Mouse (Mus musculus) embryonic fibroblast, embryonic 13.5 days (primary cell): ENCODE data around the gene Gm13102. TPM values are rescaled to one million over a fixed set of nuclear protein-coding genes. Genes with fewer than 3 reads are reported as not detected.
"Not testable (repeated sequence)": the region's sequence is repeated elsewhere in the genome, so short reads cannot be mapped to it uniquely, and the experiment has no call there.

Experiments
- H3K27ac ChIP-seq: 2 replicates; pipeline ENCODE4 v1.5.1; 2012; ENCODE audit warnings: low read length, control low read depth, inconsistent platforms; ENCODE audit not compliant: insufficient read depth
- H3K4me1 ChIP-seq: 2 replicates; pipeline ENCODE4 v1.6.1; 2011; ENCODE audit warnings: low read length; ENCODE audit not compliant: control insufficient read depth, insufficient read depth
- H3K4me3 ChIP-seq: 2 replicates; pipeline ENCODE4 v1.5.1; 2011; ENCODE audit warnings: mild to moderate bottlenecking, control low read depth, low read length; ENCODE audit not compliant: insufficient read depth
- polyA plus RNA-seq: library from polyadenylated mRNA; stranded (reverse); fragments of >200 nt; gene quantifications from 2 replicates; pipeline ENCODE4 v1.2.4, GENCODE M21; 2011; ENCODE audit warnings: low read depth; ENCODE audit not compliant: missing spikeins, insufficient read length

Gm13102 gene
- not detected in 2 replicates for polyA plus RNA-seq

DNA sequence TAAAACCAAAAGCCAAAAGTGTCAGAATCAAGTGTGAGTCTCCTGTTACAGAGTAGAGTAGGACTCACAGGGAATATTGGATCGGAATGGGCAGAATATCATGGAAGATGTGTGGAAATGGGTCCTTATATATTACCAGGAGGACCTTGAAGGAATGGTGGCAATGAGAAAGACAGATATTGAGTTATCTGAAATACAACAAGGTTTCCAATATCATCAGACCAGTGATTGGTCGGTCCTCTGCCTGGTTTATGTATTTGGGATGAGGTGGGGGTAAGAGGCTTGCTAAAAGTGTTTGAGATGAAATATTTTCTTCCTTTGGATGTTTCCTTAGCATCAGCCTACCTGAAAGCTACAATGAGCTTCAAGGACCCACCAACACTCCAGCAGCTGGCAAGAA lies at the start of gene Gm13102:
Gene Gm13102, plus strand, starts transcription at position 301 of the 400 bp plus-strand sequence.
- H3K4me3 ChIP-seq, H3K27ac ChIP-seq, H3K4me1 ChIP-seq: not testable (repeated sequence)

DNA sequence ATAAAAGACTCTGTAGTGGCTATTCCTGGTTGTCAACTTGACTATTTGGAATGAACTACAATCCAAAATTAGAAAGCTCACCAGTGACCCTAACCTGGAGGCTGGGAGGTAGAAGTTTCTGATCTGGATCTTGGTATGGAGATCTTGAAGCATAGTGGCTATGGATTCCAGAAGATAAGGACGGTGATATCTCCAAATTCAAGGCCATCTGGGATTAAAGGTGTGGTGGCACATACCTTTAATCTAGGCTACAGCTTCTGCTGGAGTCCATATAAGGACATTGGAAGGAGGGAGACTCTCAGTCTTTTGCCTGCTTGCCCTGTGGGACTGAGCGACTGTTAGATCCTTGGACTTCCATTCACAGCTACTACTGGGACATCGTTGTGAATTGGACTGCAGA lies 47.4 kb upstream of the Gm13102 start, which contains the start of gene Pramel4:
Gene Pramel4, plus strand, starts transcription at position 301 of the 400 bp plus-strand sequence.
- H3K4me3 ChIP-seq, H3K27ac ChIP-seq, H3K4me1 ChIP-seq: not testable (repeated sequence)

Other genes starting within 250 kb of the Gm13102 start
- not detected in 2 replicates for gene Pramef6, start 206.1 kb upstream of the Gm13102 start, polyA plus RNA-seq
- gene Pramef25, start 155.5 kb upstream of the Gm13102 start, polyA plus RNA-seq = not detected in 2 replicates
- gene Gm13101, start 139.5 kb upstream of the Gm13102 start, polyA plus RNA-seq = not detected in 2 replicates
- gene Pramef17, start 112.1 kb upstream of the Gm13102 start, polyA plus RNA-seq = not detected in 2 replicates
- not detected in 2 replicates for gene Pramel4, start 47.3 kb upstream of the Gm13102 start, polyA plus RNA-seq
- not detected in 2 replicates for gene Oog3, start 56.2 kb downstream of the Gm13102 start, polyA plus RNA-seq
- not detected in 2 replicates for gene Oog2, start 84.2 kb downstream of the Gm13102 start, polyA plus RNA-seq
- gene C87977, start 106.8 kb downstream of the Gm13102 start, polyA plus RNA-seq = not detected in 2 replicates
- not detected in 2 replicates for gene Pramel5, start 174.0 kb downstream of the Gm13102 start, polyA plus RNA-seq
- not detected in 2 replicates for gene Gm13128, start 223.8 kb downstream of the Gm13102 start, polyA plus RNA-seq